Mouse (Mus musculus) ES-Bruce4 (cell line): ENCODE measurements around the gene Adora1.

Experiments used
- EP300 ChIP-seq: IDR thresholded peaks from 2 replicates; pipeline ENCODE4 v1.6.1; 2011; ENCODE audit warnings: low read depth, low read length; ENCODE audit not compliant: insufficient read depth
- POLR2A ChIP-seq: IDR thresholded peaks from one replicate; pipeline ENCODE4 v1.8.1; 2011; ENCODE audit warnings: low read length; ENCODE audit not compliant: insufficient read depth

DNA sequence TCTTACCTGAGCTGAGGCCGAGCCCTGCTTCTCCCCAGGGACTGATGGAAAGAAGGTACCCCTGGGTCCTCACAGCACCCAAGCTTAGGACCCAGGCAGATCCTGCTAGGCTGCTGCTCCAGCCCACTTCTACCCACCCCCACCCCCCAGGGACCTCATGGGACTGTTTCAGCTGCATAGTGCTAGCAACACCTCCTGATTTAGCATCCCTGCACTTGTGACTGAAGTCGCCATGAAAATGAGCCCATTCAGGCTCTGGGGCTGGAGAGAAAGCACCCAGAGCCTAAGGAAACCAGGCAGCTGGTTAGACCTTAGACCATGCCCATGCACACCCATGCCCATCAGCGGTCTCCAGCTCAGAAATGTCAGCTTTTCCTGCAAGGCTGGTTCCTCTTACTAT lies 17.3 kb downstream of the Adora1 start:
- TF ChIP-seq EP300 (no peak), POLR2A (no peak)
